Mouse (Mus musculus) forebrain, embryonic 11.5 days (tissue): ENCODE data around the gene Trabd2b. TPM values are rescaled to one million over a fixed set of nuclear protein-coding genes. Genes with fewer than 3 reads are reported as not detected.

Source experiments
- ATAC-seq: fragments of 200-750 bp; cut with Nextera tagmentation; replicated peaks from 2 replicates; pipeline ENCODE4 v1.8.0; 2017; ENCODE audit warnings: moderate TSS enrichment; ENCODE audit not compliant: low FRiP score
- DNase-seq: peaks from one replicate; pipeline ENCODE4 v3.0.0-alpha.2; 2017; ENCODE audit warnings: low spot score
- H3K27ac ChIP-seq: fragments of 300-500 bp; sonication (generic); 2 replicates; pipeline ENCODE4 v1.5.1; 2014; ENCODE audit warnings: low read depth, low read length
- H3K27me3 ChIP-seq: fragments of 300-500 bp; sonication (generic); 2 replicates; pipeline ENCODE4 v1.6.1; 2014; ENCODE audit warnings: mild to moderate bottlenecking, low read length, mixed read lengths; ENCODE audit not compliant: control insufficient read depth, insufficient read depth
- H3K36me3 ChIP-seq: fragments of 300-500 bp; sonication (generic); 2 replicates; pipeline ENCODE4 v1.6.1; 2014; ENCODE audit warnings: mild to moderate bottlenecking, low read length, moderate library complexity, mixed read lengths; ENCODE audit not compliant: control insufficient read depth, insufficient read depth
- H3K4me1 ChIP-seq: fragments of 300-500 bp; sonication (generic); replicated peaks from 2 replicates; pipeline ENCODE4 v1.6.1; 2014; ENCODE audit warnings: low read length, mixed read lengths; ENCODE audit not compliant: control insufficient read depth, insufficient read depth
- H3K4me2 ChIP-seq: fragments of 300-500 bp; sonication (generic); 2 replicates; pipeline ENCODE4 v1.6.1; 2014; ENCODE audit warnings: low read depth, mild to moderate bottlenecking, low read length, moderate library complexity, mixed read lengths; ENCODE audit not compliant: severe bottlenecking
- H3K4me3 ChIP-seq: fragments of 300-500 bp; sonication (generic); 2 replicates; pipeline ENCODE4 v1.5.1; 2014; ENCODE audit warnings: low read depth, low read length
- H3K9ac ChIP-seq: fragments of 300-500 bp; sonication (generic); 2 replicates; pipeline ENCODE4 v1.6.1; 2014; ENCODE audit warnings: low read length
- H3K9me3 ChIP-seq: fragments of 300-500 bp; sonication (generic); 2 replicates; pipeline ENCODE4 v1.6.1; 2016; ENCODE audit warnings: low read length, mixed read lengths; ENCODE audit not compliant: control insufficient read depth
- WGBS: fragments of 180-500 bp; shearing (Covaris S2); extraction: QIAGEN DNeasy Blood & Tissue Kit; methylation state at CpG from one replicate; pipeline ENCODE4 v1.1.7; 2014; 5-methylcytosine and 5-hydroxymethylcytosine counted together
- polyA plus RNA-seq: library from polyadenylated mRNA; unstranded; fragments of >200 nt; fragmentation: Nextera tagmentation; extraction: Ambion mirVana; gene quantifications from 2 replicates; pipeline ENCODE4 v1.2.1, GENCODE M21; 2014

Trabd2b gene
- polyA plus RNA-seq, 1 experiment from 2014 or later = 1.4 TPM

DNA sequence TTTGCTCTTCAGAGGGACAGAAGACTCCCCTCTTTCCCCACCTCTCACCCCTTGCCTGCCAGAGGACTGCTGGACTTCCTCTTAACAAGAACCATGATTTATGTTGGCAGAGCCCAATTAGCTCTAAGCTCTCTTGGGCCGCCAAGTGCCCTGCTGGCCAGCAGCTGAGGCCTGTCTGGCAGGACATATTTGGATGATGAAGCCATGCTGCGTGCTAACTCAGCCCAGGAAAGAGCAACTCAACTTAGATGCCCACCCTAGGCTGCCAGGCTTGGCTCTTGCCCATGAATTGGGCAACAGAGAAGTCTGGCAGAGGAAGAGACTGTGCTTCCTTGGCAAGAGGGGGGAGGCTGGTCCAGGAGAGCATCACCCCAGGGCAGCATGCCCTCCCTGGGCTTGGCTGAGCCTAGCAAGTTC, 20.1 kb upstream of the Trabd2b start:
- Histone ChIP-seq H3K9ac (no peak overlapping the region), H3K4me3 (no peak overlapping the region), H3K9me3 (no peaks in the 10 kb centered on the region), H3K4me2 (no peak overlapping the region), H3K36me3 (no peaks in the 10 kb centered on the region), H3K27me3 (no peaks in the 10 kb centered on the region), H3K4me1 (peaks cover 4% of the 10 kb centered on the region; the same call in 1 of the 2 replicates), H3K27ac (no peak overlapping the region)
- WGBS = 85% methylated on average over 2 of the region's 2 CpGs
- DNase-seq = no peak
- no peak for ATAC-seq

DNA sequence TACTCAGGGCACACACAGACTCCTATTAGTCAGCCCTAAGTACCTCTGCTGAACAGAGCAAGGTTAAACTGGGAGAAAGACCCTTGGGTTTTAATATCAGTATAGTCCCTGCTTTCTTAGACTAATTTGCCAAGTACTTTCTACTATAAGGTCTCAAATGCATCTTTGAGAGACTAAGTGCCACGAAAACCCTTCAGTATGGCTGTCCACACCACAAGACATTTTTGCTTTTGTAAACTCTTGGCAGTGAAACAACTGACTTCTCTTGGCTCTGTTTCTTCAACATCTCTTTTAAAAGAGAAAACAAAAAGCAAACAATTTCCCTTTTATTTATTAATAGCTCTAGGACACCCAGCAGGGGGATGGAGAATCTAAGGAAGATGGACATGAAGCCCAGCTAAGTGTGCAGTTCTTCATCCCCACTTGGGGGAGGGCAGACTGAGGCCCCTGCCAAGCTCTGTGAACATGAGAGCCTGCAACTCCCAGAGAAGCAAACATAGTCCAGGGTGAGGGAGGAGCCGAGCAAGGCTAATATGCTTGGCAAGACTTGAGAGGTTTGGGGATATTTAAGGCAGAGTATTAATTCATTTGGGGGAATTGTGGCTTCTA, 18.9 kb upstream of the Trabd2b start:
- H3K4me3 ChIP-seq = no peak overlapping the region
- WGBS = 92% methylated on average over 2 of the region's 2 CpGs
- ATAC-seq (no peak), DNase-seq (no peak)
- H3K27ac ChIP-seq = no peak overlapping the region
- no peak overlapping the region for H3K9ac ChIP-seq
- H3K9me3 ChIP-seq = no peaks in the 10 kb centered on the region
- peaks cover under 1% of the 10 kb centered on the region; the same call in 1 of the 2 replicates for H3K4me1 ChIP-seq
- H3K36me3 ChIP-seq = no peaks in the 10 kb centered on the region
- H3K27me3 ChIP-seq = no peaks in the 10 kb centered on the region
- H3K4me2 ChIP-seq = no peak overlapping the region

DNA sequence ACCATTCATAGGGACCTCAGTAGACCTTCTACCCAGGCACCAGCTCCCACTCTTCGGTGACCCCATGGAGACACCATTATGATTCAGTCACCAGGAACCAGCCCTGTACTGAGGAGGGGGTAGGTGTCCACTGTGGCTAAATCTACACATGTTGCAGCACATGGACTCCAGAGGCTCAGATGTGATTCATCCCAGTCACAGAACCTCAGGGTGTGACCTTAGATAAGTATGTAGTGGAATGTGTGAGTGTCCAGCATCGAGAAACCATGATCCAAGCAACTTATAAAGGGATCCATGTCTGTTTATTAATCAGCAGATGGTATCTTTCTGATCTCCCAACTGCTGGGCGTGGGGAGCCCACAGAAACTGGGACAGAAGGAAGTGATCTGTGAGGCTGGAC, 18.2 kb upstream of the Trabd2b start:
- Histone ChIP-seq H3K4me1 (no peaks in the 10 kb centered on the region), H3K27ac (no peak overlapping the region), H3K9ac (no peak overlapping the region), H3K9me3 (no peaks in the 10 kb centered on the region), H3K4me3 (no peak overlapping the region), H3K27me3 (no peaks in the 10 kb centered on the region), H3K36me3 (no peaks in the 10 kb centered on the region), H3K4me2 (no peak overlapping the region)
- DNase-seq = no peak
- ATAC-seq = no peak
- WGBS = 91% methylated on average over 3 of the region's 3 CpGs

DNA sequence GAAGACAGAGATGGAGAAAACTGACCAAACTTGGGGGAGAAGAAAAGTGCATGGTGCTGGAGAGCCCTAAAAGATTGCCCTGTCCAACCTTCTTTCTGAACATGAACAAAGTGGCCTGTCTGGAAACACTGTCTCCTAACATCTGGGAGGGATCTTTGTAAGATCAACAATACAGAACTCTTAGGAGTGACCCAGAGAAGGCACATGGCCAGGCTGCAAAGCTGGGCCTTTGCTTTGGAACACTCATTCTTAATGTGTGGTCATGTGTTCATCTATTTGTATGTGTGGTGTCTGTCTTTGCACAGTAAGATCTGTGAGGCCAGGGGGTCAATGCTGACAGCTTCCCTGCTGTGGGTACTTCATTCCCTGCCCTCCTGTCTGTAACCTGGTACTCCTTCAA, 16.9 kb upstream of the Trabd2b start:
- Histone ChIP-seq H3K9ac (no peak overlapping the region), H3K4me3 (no peak overlapping the region), H3K27me3 (no peaks in the 10 kb centered on the region), H3K9me3 (no peaks in the 10 kb centered on the region), H3K27ac (no peak overlapping the region), H3K4me1 (no peaks in the 10 kb centered on the region), H3K36me3 (no peaks in the 10 kb centered on the region), H3K4me2 (no peak overlapping the region)
- DNase-seq (no peak), ATAC-seq (no peak)

DNA sequence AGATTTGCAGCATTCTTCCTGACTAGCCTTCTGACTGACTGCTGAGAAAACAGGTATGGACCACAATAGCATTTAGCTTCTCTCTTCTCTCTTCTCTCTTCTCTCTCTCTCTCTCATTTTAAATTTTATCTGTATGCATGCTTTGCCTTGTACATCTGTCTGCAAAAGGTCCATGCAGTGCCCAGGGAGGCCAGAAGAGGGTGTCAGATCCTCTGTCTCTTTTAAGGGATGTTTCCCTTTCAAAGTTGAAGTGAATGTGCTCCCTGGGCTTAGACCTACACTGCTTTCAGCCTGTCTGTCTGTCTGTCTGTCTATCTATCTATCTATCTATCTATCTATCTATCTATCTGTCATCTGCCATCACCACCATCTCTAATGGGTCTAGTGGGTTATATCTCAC, 8.9 kb upstream of the Trabd2b start:
- DNase-seq = no peak

DNA sequence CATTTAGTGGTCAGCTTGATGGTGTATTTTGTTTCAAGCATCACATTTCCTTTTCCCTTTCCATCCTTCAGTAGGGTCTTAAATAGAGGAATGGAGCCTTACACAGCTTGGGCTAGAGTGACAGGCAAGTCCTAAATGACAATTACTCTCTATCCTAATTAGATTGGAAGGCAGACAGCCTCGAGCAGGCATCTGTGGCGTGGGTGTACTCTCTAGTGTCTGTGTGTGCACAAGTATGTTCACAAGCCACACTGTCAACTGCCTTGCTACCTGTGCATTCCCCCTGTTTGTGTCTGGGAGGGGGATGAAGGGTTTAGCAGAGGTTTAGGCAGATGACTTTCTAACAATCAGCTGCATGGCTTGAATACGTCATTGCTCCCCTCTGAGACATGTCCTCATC, 6.7 kb upstream of the Trabd2b start:
- Histone ChIP-seq H3K4me1 (no peaks in the 10 kb centered on the region), H3K27me3 (no peaks in the 10 kb centered on the region), H3K4me2 (no peak overlapping the region), H3K36me3 (no peaks in the 10 kb centered on the region), H3K27ac (no peak overlapping the region), H3K4me3 (no peak overlapping the region), H3K9ac (no peak overlapping the region), H3K9me3 (no peaks in the 10 kb centered on the region)
- DNase-seq (no peak), ATAC-seq (no peak)
- WGBS = 57% methylated on average over 3 of the region's 3 CpGs

More for the DNA sequence above, 8.9 kb upstream of the Trabd2b start:
- no peaks in the 10 kb centered on the region for H3K9me3 ChIP-seq
- no peaks in the 10 kb centered on the region for H3K27me3 ChIP-seq
- no peak overlapping the region for H3K9ac ChIP-seq
- H3K4me3 ChIP-seq = no peak overlapping the region
- no peaks in the 10 kb centered on the region for H3K36me3 ChIP-seq
- H3K27ac ChIP-seq = no peak overlapping the region
- H3K4me1 ChIP-seq = no peaks in the 10 kb centered on the region
- ATAC-seq = no peak
- H3K4me2 ChIP-seq = no peak overlapping the region

DNA sequence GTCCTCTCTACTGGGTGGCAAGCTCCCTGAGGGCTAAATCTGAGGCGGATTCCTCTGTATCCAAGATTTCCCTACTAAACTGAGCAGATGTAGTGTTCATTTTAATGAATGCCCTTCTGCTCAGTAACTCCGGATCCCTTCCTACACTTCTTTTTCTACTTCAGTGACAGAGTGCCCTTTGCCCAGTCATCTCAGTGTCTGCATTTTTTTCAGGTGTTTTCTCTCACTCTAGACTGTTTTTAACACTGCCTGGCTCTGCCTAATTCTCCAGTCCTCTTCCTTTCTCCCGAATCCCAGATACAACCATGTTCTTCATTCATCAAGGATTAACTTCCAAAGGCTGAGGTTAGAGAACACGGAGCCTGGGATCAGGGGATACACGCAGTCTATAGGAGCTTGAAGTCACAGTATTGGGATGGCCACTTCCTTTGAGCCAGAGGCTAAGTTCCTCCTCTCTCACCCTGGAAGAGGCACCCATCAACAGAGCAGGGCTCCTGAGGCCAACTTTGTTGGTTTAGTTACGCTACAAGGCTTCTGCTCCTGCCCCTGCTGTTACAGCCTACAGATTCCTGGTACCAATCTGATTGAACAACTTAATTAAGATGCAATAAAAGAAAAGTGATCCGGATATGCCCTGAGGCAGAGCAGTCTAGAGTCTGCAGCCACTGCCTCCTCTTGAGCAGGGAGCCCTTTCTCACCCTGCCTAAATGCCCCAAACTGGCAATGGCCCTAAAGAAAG, 4.4 kb upstream of the Trabd2b start:
- no peaks in the 10 kb centered on the region; the same call in 1 of the 2 replicates for H3K27me3 ChIP-seq
- peaks cover 4% of the 10 kb centered on the region; the same call in 1 of the 2 replicates for H3K4me1 ChIP-seq
- DNase-seq (no peak), ATAC-seq (no peak)
- H3K9me3 ChIP-seq = no peaks in the 10 kb centered on the region
- H3K9ac ChIP-seq = no peak overlapping the region
- H3K36me3 ChIP-seq = no peaks in the 10 kb centered on the region
- WGBS = 67% methylated on average over 7 of the region's 7 CpGs
- no peak overlapping the region for H3K27ac ChIP-seq
- H3K4me3 ChIP-seq = no peak overlapping the region
- H3K4me2 ChIP-seq = no peak overlapping the region

DNA sequence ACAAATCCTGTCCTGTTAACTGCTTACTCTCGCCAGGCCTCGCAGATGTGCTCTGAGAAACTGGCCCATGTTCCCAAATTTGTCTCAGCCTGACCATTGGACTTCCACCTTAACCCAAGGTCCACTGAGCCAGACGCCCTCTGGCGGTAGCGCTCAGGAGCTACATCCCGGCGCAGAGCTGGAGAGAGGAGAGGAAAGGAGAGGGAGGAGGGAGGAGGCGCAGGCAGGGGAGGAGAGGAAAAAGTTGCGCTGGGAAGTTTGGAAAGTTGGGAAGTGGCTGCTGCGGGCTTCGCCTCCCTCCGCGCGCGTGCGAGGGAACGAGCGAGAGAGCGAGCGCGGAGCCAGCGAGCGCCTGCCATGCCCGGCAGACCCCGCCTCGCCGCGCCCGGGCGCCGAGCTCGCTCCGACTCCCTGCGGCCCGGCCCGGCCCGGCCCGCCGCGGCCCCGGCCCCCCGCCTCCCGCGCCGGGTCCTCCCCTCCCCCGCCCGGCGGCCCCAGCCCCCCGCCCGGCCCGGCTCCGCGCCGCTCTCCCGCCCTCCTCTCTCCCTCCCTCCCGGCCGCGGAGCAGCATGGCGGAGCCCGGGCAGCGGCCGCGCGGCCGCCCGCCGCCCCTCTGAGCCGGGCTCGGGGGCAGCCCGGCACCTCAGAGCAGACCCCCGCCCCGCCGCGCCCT, 706 bp upstream of the Trabd2b start:
- ATAC-seq (peak; percentile 85), DNase-seq (peak; percentile 95)
- H3K27ac ChIP-seq = peak overlapping the region; percentile 67
- no peaks in the 10 kb centered on the region for H3K36me3 ChIP-seq
- under 1% methylated on average over 44 of the region's 74 CpGs for WGBS
- peak overlapping the region; percentile 75 for H3K9ac ChIP-seq
- H3K27me3 ChIP-seq = peaks cover 5% of the 10 kb centered on the region
- H3K9me3 ChIP-seq = no peaks in the 10 kb centered on the region
- peak overlapping the region; percentile 74 for H3K4me3 ChIP-seq
- H3K4me2 ChIP-seq = peak overlapping the region; percentile 90
- peaks cover 13% of the 10 kb centered on the region for H3K4me1 ChIP-seq
